Mouse (Mus musculus): Measurements from ENCODE around the gene Rasal2.

Gene Rasal2

DNA sequence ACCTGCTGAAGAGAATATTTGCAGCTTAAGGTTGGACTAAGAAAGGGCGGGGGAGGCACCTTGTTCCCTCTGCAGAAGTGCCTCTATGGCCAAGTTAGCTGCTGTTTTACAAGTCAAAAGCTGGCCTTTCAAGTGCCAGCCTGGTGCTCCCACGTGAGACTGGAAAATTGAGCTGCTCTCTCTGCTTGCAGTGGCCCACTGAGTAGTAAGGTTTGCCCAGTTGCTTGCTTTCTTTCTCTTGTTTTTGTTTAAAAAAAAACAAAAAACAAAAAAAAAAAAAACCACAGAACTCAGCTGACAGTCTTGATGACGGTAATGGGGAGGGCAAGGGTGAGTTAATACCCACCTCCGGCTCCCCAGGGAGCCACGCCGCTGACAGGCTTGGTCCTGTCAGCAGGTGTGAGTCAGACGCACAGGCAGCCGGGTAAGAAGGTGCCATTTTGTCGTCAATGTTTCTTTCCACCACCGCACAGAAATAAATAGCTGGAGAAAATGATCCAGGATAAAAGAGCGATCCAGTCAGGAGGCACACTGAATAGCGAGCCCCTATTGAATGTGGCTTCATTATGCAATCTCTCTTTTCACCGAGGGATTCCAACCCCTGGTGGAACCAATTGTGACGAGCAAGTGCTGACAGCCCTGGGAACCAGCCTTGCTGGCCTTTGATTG is 27.7 kb upstream of the Rasal2 start:
- no peak for ATAC-seq (ENCODE audit: low TSS enrichment)

DNA sequence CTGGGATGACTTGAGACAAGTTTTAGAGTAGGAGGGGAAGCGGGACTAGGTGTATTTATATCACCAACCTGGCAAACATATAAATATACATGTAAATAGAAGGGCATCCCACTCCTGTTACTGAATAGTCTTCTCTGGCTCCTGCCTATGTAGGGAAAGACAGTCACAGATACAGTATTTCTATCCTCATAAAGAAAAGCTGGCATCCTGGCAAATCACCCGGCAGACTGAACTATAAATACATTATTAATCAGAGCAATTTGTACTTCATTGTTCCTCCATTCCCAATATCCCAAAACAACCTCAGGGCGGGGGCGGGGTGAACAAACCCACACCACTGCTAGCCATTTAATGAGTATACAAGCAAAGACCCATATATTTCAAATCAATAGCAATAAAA is 26.7 kb upstream of the Rasal2 start:
- ATAC-seq (ENCODE audit: low TSS enrichment), result no peak

DNA sequence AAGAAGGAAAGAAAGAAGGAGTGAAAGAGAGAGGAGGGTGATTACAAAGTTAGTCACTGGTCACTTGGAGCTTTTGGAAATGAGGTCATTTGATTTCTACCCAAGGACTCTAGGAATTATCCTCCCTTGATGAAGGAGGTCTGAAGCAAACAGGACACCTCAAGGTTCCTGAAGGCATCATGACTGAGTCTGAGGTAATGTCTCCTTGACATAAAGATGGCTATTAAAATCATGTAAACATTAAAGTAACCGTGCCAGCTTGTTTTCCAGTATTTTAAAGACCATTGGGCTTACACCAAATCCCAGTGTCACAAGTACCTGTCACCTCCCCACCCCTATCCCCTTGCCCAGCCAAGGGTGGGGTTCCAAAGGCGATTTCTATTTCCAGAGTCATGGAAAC is 25.9 kb upstream of the Rasal2 start:
- ATAC-seq (ENCODE audit: low TSS enrichment), result no peak

DNA sequence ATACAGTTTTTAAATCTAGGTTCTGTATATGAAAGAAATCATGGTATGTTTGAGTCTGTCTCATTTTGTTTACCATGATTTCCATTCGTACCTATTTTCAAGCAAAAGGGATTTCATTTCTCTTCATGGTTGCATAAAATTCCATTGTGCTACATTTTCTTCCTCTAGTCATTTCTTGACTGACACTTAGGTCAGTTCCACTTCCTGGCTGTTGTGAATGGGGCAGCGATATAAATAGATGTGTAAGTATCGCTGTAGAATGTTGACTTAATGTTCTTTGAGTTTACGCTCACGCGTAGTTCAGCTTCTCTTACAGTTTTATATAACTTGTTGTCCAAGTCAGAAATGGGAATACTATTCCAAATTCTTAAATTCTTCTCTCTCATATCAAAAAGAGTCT is 23.5 kb upstream of the Rasal2 start:
- ATAC-seq (ENCODE audit: low TSS enrichment), result no peak

DNA sequence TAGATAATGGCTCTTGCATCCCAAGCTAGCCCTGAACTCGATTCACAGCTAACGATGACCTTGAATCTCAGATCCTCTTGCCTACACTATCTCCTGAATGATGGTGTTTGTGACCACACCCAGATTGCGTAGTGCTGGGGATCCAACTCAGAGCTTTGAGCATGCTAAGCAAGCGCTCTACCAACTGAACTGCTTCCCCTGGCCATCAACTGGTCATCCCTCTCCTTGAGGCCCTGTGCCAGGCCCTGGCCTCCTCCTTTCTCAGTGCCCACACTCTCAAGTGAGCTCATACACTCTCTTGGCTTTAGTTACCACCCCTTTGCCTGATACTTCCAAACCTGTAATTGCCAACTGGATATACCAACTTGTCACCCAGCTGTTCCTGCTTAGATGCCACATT is 22.0 kb upstream of the Rasal2 start:
- no peak for ATAC-seq (ENCODE audit: low TSS enrichment)

DNA sequence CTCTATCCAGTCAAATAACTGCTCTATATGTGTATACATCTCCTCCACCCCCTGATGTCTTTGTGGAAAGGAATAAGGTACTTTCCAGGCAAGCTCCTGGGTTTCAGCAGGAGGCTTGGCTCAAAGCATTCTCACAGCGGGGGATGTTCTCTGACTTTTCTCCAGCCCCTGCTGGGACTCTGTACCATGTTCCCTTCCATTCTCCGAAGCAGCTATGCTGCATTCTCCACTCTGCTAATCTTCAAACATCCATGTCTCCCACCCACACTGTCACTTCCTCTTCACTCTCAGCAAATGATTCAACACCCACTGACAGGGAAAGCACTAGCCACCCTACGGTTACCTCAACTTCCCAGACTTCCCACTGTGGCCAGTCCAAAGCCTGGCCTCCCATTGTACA is 20.9 kb upstream of the Rasal2 start:
- peak; percentile 87 for ATAC-seq (ENCODE audit: low TSS enrichment)

DNA sequence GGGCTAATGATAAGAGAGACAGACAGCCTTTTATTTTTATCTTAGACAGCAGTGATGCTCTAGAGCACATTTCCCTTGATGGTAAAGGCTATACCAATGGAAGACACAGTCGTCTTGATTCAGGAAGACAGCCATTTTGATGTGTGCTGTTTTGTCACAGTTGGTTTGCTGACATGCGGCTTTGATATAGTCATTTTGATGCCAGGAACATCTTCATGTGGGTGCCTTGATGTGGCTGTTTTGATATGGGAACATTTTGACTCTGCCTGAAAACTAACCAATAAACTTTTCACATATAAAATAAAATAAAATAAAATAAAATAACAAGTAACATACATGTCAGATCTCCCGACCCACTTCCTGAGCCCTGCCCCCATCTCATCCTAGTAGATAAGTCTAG is 16.0 kb upstream of the Rasal2 start:
- no peak for ATAC-seq (ENCODE audit: low TSS enrichment)

DNA sequence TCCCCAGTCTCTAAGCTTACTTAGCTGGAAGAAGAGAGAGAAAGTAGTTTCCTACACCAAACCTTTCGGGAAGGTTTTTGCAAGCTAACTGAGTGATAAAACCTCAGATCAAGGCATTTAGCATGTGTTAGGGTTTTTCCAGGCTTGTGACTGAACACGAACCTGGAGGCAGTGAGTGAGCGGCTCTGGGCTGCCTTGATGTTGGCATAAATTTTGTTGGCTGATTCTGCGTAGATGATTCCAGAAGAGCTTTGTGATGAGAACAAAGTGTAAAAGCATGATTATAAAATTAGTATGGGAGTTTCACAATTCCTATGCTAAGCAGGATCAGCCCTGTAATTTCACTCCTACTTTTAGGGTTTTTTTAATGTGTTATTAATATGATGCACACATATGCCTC is 15.2 kb upstream of the Rasal2 start:
- ATAC-seq (ENCODE audit: low TSS enrichment), result peak; percentile 89

DNA sequence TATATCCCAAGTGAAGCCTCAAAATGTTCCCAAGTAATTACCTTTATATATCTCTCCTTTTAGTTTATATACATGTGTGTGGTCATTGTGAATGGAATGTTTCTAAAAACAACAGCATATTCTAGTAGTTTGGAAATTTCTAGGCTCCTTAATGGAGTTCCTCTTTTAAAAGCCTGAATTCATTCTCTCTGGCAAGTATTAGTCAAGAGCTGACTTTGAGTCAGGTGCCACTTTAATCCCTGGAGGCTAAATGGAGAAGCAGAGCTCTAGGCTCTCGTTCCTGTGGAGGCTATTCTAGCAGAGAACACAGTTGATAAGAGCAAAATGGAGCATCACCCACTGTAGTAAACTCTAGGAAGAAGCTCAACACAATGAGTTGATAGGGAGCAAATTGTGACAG is 14.5 kb upstream of the Rasal2 start:
- ATAC-seq (ENCODE audit: low TSS enrichment), result no peak; the same call in 1 of the 2 replicates

DNA sequence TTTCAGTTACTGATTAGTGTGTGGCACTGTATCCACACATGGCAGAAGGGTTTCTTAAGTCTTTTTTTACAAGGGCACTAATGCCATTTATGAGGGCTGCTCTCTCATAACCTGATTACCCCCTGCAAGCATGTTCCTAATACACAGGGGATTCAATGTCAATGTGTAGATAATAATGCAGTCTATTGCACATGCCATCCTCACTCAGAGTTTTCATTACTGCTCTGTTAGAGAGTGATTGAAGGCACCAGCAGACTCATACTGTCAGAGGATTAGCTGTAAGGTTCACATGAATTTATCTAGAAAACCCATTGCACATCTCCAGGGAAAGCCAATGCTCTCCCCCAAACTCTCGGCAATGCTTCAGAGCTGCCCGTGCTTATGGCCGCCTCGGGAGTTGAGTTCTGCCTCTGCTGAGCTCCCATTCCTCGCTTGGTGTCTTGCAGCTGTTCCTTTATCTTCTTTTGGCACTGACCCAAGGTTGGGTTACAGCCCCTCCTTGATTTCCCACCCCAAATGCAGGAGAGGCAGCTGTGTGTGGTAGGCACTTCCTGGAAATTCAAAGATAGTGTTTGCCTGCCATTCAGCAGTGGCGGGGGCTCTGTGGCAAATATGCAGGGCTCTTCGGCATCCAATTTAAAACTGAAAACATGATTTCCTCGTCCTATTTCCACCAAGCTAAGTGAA is 13.5 kb upstream of the Rasal2 start:
- ATAC-seq (ENCODE audit: low TSS enrichment), result 0 out of 2 replicates have a peak, but pooled peaks have one; percentile 27

DNA sequence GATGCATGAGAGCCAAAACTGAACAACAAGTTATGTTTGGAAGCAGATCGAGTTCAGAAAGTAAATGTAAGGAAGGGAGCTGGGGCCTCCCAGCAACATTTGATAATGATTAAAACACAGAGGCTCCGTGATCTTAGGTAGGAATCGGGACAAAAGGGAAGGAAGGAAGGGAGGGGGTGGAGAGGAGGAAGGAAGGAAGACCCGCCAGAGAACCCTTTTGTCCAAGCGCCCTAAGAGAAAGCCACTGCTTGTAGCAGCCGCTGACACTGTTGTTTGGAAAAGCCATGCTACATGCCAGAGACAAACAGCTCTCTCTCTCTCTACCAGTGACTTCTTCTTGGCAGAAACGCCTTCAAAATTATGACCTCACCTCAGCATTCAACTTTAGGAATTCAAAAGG is 5.5 kb upstream of the Rasal2 start:
- ATAC-seq (ENCODE audit: low TSS enrichment), result peak; percentile 18; the same call in 1 of the 2 replicates

DNA sequence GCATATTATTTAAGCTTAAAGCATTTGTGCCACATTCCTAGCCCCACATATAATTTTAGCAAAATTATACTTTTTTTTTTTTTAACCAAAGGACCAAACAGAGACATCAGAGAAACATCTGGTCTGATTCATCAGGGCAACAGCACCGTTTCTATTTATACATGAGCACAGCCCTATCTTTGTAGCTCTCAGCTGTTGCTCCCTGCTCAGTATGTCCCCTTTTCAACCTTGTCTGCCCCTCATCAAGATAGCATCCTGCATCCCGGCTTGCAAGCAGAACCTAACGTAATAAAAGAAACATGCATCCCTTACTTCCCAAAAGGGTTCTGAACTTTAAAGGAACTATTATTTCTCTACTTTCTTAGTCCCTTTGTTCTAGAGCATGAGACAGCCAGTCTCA is 5.0 kb upstream of the Rasal2 start:
- peak; percentile 48; the same call in 1 of the 2 replicates for ATAC-seq (ENCODE audit: low TSS enrichment)

DNA sequence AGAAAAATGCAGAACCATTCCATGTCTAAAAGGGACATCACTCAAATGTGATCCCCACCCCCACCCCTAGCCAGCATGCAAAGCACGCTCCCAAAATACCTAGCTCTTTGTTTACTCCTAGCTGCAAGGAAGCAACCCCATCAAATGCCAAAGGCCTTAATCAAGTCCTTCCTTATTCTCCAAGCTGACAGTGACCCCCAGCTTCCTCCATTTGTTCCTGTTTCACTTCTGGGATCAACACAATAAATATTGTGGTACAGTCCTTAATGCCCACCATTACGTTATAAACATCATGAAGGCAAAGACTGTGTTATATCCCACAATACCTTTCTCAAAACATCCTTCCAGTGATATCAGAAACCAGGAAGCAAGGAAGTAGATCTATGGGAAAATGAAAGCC is 4.2 kb upstream of the Rasal2 start:
- ATAC-seq (ENCODE audit: low TSS enrichment), result no peak

DNA sequence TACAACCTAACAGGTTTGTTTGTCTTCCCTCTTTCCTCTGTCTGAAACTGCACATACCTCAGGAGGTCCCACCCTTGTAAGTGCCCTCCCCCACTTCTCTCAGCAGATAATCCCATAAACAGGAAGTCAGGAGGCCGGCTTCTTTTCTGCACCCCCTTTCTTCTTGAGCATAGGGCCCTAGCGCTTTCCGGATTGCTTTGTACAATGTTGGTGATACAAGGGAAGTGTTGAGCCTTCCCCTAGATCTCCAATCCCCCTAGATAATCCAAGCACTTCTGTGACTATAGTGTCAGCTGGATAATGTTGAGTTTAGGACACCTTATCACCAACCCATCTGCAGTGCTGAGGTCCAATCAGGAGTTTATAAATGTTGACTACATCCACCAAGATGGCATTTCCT is 3.4 kb upstream of the Rasal2 start:
- ATAC-seq (ENCODE audit: low TSS enrichment), result no peak

DNA sequence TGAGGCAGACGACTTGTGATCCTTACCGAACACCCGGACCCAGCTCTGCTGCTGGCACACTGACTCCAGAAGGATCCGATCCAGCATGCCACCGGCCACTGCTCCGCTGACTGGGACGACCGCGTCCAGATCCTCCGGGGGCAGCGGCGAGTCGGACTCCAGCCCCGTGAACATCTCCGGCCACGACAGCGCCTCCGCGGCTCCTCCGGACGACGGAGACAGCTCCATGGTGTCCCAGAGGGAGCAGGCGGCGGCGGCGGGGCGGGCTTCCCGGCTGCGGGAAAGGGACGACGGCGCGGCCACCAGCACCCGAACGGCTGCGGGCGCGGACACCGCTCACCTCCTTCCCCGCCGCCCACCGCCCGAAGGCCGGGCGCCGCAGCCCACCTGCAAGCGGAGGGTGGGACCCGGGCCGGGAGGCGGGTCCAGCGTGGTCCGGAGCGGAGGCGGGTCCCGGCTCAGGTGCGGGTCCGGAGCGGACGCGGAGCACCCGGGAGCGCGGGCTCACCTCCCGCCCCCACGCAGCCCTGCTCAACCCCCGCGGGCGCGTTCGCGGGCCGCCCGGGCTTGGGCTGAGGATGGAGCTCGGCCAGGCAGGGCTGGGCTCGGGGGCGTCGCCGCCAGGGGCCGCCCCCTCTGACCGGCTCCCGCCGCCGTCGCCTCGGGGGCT is 549 bp downstream of the Rasal2 start:
- peak; percentile 44 for ATAC-seq (ENCODE audit: low TSS enrichment)

DNA sequence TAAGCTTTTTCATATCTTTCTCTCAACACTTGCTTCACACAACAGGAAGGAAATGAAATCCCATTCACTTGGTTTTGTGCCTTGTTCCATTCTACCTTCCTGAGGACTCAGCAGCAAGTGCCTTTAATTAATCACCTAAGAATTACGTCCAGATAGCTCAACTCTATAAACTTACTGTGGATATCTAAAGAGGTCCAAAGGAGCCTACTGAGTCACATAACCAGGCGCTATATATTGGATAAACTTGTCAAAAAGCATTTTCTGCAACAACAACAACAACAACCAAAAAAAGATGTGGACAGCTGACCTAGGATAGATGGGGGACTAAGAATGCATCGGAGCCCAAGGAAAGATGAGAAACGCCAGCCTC is 1.1 kb downstream of the Rasal2 start:
- no peak for ATAC-seq (ENCODE audit: low TSS enrichment)

DNA sequence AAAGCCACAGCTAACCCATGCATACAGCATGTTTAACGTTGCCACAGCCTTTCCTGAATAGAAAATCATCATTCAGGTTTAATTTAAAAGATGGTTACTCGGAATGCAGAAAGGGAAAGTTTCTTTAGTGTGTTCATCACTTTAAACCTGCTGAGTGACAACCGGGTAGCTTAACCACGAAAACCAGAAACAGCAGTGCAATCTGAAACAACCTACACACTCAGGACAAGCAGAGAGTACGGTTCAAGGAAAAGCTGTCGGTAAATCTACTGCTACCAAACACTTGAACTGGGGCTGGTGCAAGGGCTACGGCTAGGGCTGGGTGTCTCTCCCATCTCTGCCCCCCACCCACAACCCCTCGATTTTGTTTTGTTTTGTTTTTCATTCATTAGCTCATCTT is 1.5 kb downstream of the Rasal2 start:
- no peak for ATAC-seq (ENCODE audit: low TSS enrichment)

DNA sequence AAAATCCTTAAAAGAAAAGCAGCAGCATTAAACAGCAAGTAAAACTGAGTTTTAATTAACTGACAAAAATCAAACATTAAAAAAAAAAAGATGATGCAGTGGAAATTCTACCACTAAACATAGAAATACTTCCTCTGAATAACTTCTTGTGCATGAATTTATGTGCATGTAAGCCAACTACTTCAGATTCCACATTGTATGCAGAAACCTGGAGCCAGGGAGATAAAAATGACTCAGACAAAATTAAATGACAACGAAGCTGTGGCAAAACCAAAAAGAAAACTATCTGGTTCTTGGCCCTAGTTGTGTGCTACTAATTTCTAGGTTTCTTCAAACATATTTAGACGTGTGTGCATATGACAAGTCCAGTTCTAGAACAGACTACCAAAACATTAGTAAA is 2.7 kb downstream of the Rasal2 start:
- no peak for ATAC-seq (ENCODE audit: low TSS enrichment)

DNA sequence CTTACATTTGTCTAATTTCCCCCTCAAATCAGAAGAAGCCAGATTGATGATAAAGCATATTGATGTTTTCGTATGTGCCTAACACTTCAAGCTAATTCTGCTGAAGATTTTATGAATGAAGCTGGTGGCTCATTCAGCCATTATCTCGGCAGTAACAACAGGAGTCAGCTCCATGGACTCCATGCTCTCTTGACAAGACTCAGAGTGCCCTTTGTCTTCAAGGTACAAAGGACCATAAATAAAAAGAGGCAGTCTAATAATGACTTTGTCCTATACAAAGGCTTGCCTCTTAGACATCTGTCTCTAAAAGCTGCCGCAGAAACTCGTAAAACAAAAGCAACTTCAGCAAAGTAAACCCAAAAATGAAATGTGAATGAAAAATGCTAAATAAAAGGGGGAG is 24.4 kb downstream of the Rasal2 start:
- ATAC-seq (ENCODE audit: low TSS enrichment), result no peak; the same call in 1 of the 2 replicates

DNA sequence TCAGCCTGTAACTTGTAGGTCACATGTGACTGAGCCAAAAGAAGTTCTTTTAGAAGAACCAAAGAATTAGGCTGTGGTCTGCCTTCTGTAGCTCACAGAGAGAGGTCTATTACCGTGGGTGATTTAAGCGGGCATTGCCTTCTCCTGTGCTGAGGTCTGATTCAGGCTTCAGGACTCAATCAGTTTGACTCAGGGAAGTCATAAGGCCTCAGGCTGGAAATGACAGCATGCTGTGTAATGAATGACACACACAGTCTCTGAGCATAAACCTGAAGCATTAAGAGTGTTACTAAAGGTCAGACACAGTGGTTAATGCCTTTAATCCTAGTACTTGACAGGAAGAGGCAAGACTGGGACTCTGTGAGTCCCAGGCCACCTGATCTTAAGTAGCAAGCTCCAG is 31.7 kb downstream of the Rasal2 start:
- ATAC-seq (ENCODE audit: low TSS enrichment), result no peak

DNA sequence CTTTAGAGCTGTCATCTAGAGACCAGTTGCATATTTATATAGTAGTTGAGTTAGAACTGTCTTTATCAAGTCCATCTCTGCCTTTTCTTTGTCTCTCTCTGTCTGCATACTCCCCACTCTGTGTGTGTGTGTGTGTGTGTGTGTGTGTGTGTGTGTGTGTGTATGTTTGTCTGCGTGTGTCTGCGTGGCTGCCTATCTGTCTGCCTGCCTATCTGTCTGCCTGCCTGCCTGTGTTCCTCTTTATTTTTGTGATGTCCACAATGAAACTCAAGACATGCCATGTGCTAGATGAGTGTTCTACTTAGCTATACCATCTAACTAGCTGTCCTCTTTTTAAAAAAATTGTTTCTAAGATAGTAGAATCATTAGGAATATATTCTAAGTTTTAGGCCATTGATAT is 42.0 kb downstream of the Rasal2 start:
- no peak for ATAC-seq (ENCODE audit: low TSS enrichment)

DNA sequence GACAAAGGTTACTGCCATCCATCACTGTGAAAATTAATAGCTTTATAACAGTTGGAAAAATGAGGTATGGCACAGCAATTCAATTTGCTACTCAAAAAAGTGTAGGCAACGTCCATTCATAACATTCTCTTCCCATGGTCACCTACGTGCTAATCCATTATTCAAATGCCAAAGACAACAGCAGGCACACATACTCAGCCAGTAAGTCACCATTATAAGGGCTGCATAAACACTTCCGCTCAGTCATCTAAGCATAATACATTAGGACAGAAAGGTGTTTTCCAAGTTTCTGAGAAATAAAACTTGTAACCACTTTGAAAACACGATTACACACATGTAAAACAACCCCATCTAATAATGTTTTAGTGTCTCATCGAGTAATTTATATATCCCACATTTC is 44.1 kb downstream of the Rasal2 start:
- ATAC-seq (ENCODE audit: low TSS enrichment), result no peak

DNA sequence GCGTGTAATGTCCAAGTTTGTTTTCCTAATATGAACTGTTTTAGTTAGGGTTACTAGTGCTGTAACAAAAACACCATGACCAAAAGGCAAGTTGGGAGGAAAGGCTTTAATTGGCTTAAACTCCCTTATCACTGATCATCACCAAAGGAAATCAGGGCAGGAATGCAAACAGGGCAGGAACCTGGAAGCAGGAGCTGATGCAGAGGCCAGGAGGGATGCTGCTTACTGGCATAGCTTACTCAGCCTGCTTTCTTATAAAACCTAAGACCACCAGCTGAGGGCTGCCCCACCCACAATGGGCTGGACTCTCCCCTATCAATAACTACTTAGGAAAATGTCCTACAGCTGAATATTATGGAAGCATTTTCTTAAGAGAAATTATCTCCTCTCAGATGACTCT is 65.7 kb downstream of the Rasal2 start:
- ATAC-seq (ENCODE audit: low TSS enrichment), result no peak

All from frontal cortex, adult (tissue).